Mouse (Mus musculus) testis, adult 2 months (tissue): ENCODE measurements at regions not wholly inside any gene's neighbourhood (a gene's known extent, or its start where the extent isn't known, plus 50 kb on each side); places are given as distances from the start of the nearest gene placed in this dataset.

Experiments used
- CTCF ChIP-seq: fragments of 200-500 bp; IDR thresholded peaks from 2 replicates; pipeline ENCODE4 v1.5.1; 2012; ENCODE audit warnings: low read depth, mild to moderate bottlenecking, inconsistent platforms, low read length, moderate library complexity; ENCODE audit not compliant: control insufficient read depth, insufficient read depth, insufficient replicate concordance
- POLR2A ChIP-seq: fragments of 200-500 bp; IDR thresholded peaks from 2 replicates; pipeline ENCODE4 v1.6.1; 2012; ENCODE audit warnings: low read depth, mild to moderate bottlenecking, inconsistent platforms, low read length, moderate library complexity; ENCODE audit not compliant: control insufficient read depth

- TF ChIP-seq CTCF (no peak), POLR2A (no peak)
These were observed 65.7 kb upstream of the Fbxw17 start for GRCm38 (mm10) chr13:50351946-50352345.
